Mouse (Mus musculus) stomach, postnatal 0 days (tissue): ENCODE results near the gene Ccdc13.

Experiments used
- CTCF ChIP-seq: IDR thresholded peaks from 2 replicates; pipeline ENCODE4 v1.5.1; 2016; ENCODE audit warnings: antibody characterized with exemption, low read depth, mild to moderate bottlenecking, moderate library complexity
- EP300 ChIP-seq: optimal IDR thresholded peaks from 2 replicates; pipeline ENCODE3; 2016; ENCODE audit warnings: antibody characterized with exemption

GRCm38 (mm10) chr9:121869432-121869831 lies 30.2 kb upstream of the Ccdc13 start:
- TF ChIP-seq CTCF (no peak), EP300 (no peak)
